Mouse (Mus musculus): ENCODE data around the gene Copg2.

GRCm38 (mm10) chr6:30744846-30745245, 151.7 kb downstream of the Copg2 start:
- TF ChIP-seq CTCF (IDR thresholded peaks at IDR 0.05; ENCODE audit: borderline replicate concordance, control insufficient read depth, extremely low read depth, insufficient read depth, low read length, poor library complexity) (no peak), POLR2A (IDR thresholded peaks at IDR 0.05; ENCODE audit: control insufficient read depth, extremely low read depth, insufficient read depth, low read length, poor library complexity) (no peak)
